Mouse (Mus musculus): ENCODE data around the gene Ostn.

DNA sequence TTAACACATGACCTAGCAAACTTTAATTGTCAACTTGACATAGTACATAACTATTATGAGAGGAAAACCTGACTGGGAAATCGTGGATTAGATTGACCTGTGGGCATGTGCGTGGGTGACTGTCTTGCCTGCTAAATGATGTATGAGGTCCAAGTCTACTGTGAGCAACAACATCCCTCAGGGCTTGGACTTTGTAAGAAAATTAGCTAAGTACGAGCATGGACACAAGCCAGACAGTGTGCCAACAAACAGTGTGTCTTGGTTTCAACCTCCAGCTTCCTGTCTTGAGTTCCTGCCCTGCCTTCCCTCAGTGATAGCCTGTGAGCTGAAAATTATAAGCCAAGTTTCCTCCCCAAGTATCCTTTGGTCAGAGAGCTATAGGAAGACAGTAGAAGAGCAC is 40.2 kb downstream of the Ostn start:
- TF ChIP-seq CTCF (IDR thresholded peaks at IDR 0.05; ENCODE audit: low read depth), result no peak
- no peak for TF ChIP-seq EP300 (IDR thresholded peaks at IDR 0.05; ENCODE audit: low read depth)

Measured in heart, postnatal 0 days (tissue).